Mouse (Mus musculus): ENCODE measurements at regions not wholly inside any gene's neighbourhood (a gene's known extent, or its start where the extent isn't known, plus 50 kb on each side); places are given as distances from the start of the nearest gene placed in this dataset.

DNA sequence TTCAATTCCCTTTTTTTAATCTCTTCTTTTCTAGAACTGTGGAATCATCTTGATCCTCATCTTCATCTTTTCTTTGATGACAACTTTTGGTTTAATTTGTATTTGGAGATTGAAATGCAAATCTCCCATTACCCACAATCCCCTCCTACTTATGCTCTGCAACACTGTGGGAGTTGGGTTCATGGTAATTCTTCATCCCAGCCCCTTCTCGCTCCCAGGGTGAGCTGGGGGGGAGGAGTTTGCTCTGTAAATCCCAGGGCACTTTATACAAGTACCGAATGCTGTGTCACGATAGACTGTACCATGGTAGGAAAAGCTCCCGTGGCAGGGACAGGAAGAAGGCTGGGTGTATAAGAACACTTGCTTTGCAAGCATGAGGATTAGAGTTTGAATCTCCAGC, 193.8 kb downstream of the Uaca start:
- no peak for TF ChIP-seq CTCF (conservative IDR thresholded peaks at IDR 0.05; ENCODE audit: low read length)
- no peak for TF ChIP-seq POU5F1 (IDR thresholded peaks at IDR 0.05; ENCODE audit: borderline replicate concordance, low read length)
